ENCODE assay signal across 15 mouse cellular contexts in genomic region chr14:25350282-25350964, GRCm38 (mm10).
DNase-seq lines count a peak whose midpoint lies in the region; ATAC-seq lines count a peak whose summit lies in the region.
"Had no signal": no experiment of that assay in that cellular context is flagged by ENCODE, and none has a peak within 500 bp of the region (broad histone marks: within the 10 kb centered on the region; RNA-seq: fewer than 3 reads in every experiment).

No protein-coding gene starts in this region.

- intact Hi-C loops in left cerebral cortex, postnatal 25 days (cut with DNase I), result no loop called here

- H3K4me1 ChIP-seq in forebrain, embryonic 15.5 days, result 0 out of 2 replicates have a peak, but pooled peaks cover 12% of the 10 kb centered on the region
- peaks cover 43% of the 10 kb centered on the region for H3K4me1 ChIP-seq in limb, embryonic 15.5 days
- H3K4me1 ChIP-seq: neural tube, embryonic 15.5 days had no signal

- no peak overlapping the region for H3K9ac ChIP-seq in forebrain, embryonic 15.5 days (replicated peaks)
- no peak overlapping the region for H3K9ac ChIP-seq in limb, embryonic 15.5 days
- H3K9ac ChIP-seq: heart, embryonic 15.5 days; liver, embryonic 12.5 days; neural tube, embryonic 15.5 days had no signal

- H3K9me3 ChIP-seq in forebrain, embryonic 15.5 days, result no peaks in the 10 kb centered on the region
- H3K9me3 ChIP-seq in limb, embryonic 15.5 days, result no peaks in the 10 kb centered on the region
- H3K9me3 ChIP-seq: heart, embryonic 15.5 days; liver, embryonic 12.5 days; neural tube, embryonic 15.5 days had no signal

- H3K27ac ChIP-seq in forebrain, embryonic 15.5 days (replicated peaks), result peak overlapping the region; percentile 66
- peak overlapping the region; percentile 87 for H3K27ac ChIP-seq in limb, embryonic 15.5 days
- H3K27ac ChIP-seq: heart, embryonic 15.5 days; kidney, postnatal 0 days; liver, embryonic 12.5 days; neural tube, embryonic 15.5 days had no signal

- no peaks in the 10 kb centered on the region for H3K36me3 ChIP-seq in forebrain, embryonic 15.5 days
- no peaks in the 10 kb centered on the region for H3K36me3 ChIP-seq in limb, embryonic 15.5 days
- H3K36me3 ChIP-seq: heart, embryonic 15.5 days; liver, embryonic 12.5 days; neural tube, embryonic 15.5 days had no signal

- H3K4me2 ChIP-seq in forebrain, embryonic 15.5 days (replicated peaks), result no peak overlapping the region
- no peak overlapping the region for H3K4me2 ChIP-seq in limb, embryonic 15.5 days
- H3K4me2 ChIP-seq: heart, embryonic 15.5 days; liver, embryonic 12.5 days; neural tube, embryonic 15.5 days had no signal

- DNase-seq in cerebellum, adult 11-12 months, result peak; percentile 4
- DNase-seq in cerebellum, adult 18-20 months, result no peak
- DNase-seq in left cerebral cortex, postnatal 25 days (ENCODE audit: low spot score in 2 of 2), result peak; percentile 41 to 78
- no peak for DNase-seq in left cerebral cortex, adult 8-10 months (ENCODE audit: low spot score in 2 of 2)
- no peak for DNase-seq in layer of hippocampus, postnatal 14 days (ENCODE audit: low spot score in 2 of 2)
- DNase-seq in Muller cell, postnatal 12 days (ENCODE audit: inconsistent ontology term), result no peak
- DNase-seq: cerebellum, adult 9-10 months; thymus, postnatal 14 days had no signal

- 76% methylated on average over 9 of the region's 9 CpGs for WGBS in forebrain, embryonic 15.5 days
- WGBS in limb, embryonic 15.5 days, result 23% methylated on average over 9 of the region's 9 CpGs

- H3K4me3 ChIP-seq in forebrain, embryonic 15.5 days, result no peak overlapping the region
- no peak overlapping the region for H3K4me3 ChIP-seq in limb, embryonic 15.5 days
- H3K4me3 ChIP-seq: heart, embryonic 15.5 days; liver, embryonic 12.5 days; neural tube, embryonic 15.5 days had no signal

- ATAC-seq in forebrain, embryonic 15.5 days (replicated peaks), result no peak
- ATAC-seq in limb, embryonic 15.5 days (ENCODE audit: insufficient number of reproducible peaks, low FRiP score, low TSS enrichment, low read depth), result peak; percentile 68; the same call in 1 of the 2 replicates
- ATAC-seq: liver, embryonic 12.5 days; lung, postnatal 0 days had no signal

- no peaks in the 10 kb centered on the region for H3K27me3 ChIP-seq in forebrain, embryonic 15.5 days
- H3K27me3 ChIP-seq in limb, embryonic 15.5 days, result no peaks in the 10 kb centered on the region
- H3K27me3 ChIP-seq: heart, embryonic 15.5 days; liver, embryonic 12.5 days; neural tube, embryonic 15.5 days had no signal

Comparison
In these comparisons a context has a peak if more than half of its experiments do, and no peak if none do; other contexts are left out.
1. DNase-seq: peak in cerebellum, adult 11-12 months (single experiment) and left cerebral cortex, postnatal 25 days (2 of 2); none in cerebellum, adult 18-20 months (0 of 2), left cerebral cortex, adult 8-10 months (0 of 2), layer of hippocampus, postnatal 14 days (0 of 2) and Muller cell, postnatal 12 days (single experiment).